Mouse (Mus musculus) heart, postnatal 0 days (tissue): ENCODE results near the gene Pcdh9. TPM values are rescaled to one million over a fixed set of nuclear protein-coding genes. Genes with fewer than 3 reads are reported as not detected.

Experiments
- ATAC-seq: fragments of 200-750 bp; cut with Nextera tagmentation; 2 replicates; pipeline ENCODE4 v1.8.0; 2017; ENCODE audit warnings: low read depth, moderate number of reproducible peaks, moderate library complexity; ENCODE audit not compliant: insufficient read depth
- DNase-seq: peaks from one replicate; pipeline ENCODE4 v3.0.0-alpha.2; 2016; ENCODE audit warnings: low spot score
- H3K27ac ChIP-seq: fragments of 300-500 bp; sonication (generic); 2 replicates; pipeline ENCODE4 v1.5.1; 2014; ENCODE audit warnings: low read depth, mild to moderate bottlenecking
- H3K27me3 ChIP-seq: fragments of 300-500 bp; sonication (generic); 2 replicates; pipeline ENCODE4 v1.6.1; 2014; ENCODE audit warnings: low read length, mixed read lengths; ENCODE audit not compliant: control insufficient read depth, insufficient read depth
- H3K36me3 ChIP-seq: fragments of 300-500 bp; sonication (generic); replicated peaks from 2 replicates; pipeline ENCODE4 v1.6.1; 2014; ENCODE audit warnings: low read length, mixed read lengths; ENCODE audit not compliant: control insufficient read depth, insufficient read depth
- H3K4me1 ChIP-seq: fragments of 300-500 bp; sonication (generic); 2 replicates; pipeline ENCODE4 v1.6.1; 2014; ENCODE audit warnings: antibody characterized with exemption; ENCODE audit not compliant: control insufficient read depth, insufficient read depth
- H3K4me2 ChIP-seq: fragments of 300-500 bp; sonication (generic); 2 replicates; pipeline ENCODE4 v1.6.1; 2014; ENCODE audit warnings: low read depth, mild to moderate bottlenecking, low read length, moderate library complexity
- H3K4me3 ChIP-seq: fragments of 300-500 bp; sonication (generic); 2 replicates; pipeline ENCODE4 v1.5.1; 2014; ENCODE audit warnings: low read depth, low read length
- H3K9ac ChIP-seq: fragments of 300-500 bp; sonication (generic); replicated peaks from 2 replicates; pipeline ENCODE4 v1.6.1; 2014; ENCODE audit warnings: low read depth, low read length, mixed read lengths
- H3K9me3 ChIP-seq: fragments of 300-500 bp; sonication (generic); replicated peaks from 2 replicates; pipeline ENCODE4 v1.6.1; 2016; ENCODE audit warnings: low read length; ENCODE audit not compliant: control insufficient read depth
- CTCF ChIP-seq: IDR thresholded peaks from 2 replicates; pipeline ENCODE4 v1.5.1; 2016; ENCODE audit warnings: antibody characterized with exemption, control low read depth, low read depth
- EP300 ChIP-seq: IDR thresholded peaks from 2 replicates; pipeline ENCODE4 v1.6.1; 2016; ENCODE audit warnings: antibody characterized with exemption, low read depth
- WGBS: fragments of 180-500 bp; shearing (Covaris S2); extraction: QIAGEN DNeasy Blood & Tissue Kit; methylation state at CpG from one replicate; pipeline ENCODE4 v1.1.7; 2014; 5-methylcytosine and 5-hydroxymethylcytosine counted together
- polyA plus RNA-seq: library from polyadenylated mRNA; unstranded; fragments of >200 nt; fragmentation: Nextera tagmentation; extraction: Ambion mirVana; gene quantifications from 2 replicates; pipeline ENCODE4 v1.2.1, GENCODE M21; 2015
- total RNA-seq: library from RNA; depleted of rRNA; stranded (reverse); fragments of >200 nt; gene quantifications from 2 replicates; pipeline ENCODE4 v1.2.3, GENCODE M21; 2014; ENCODE audit warnings: low replicate concordance

Gene Pcdh9
- total and polyA plus RNA-seq, 2 experiments from 2014 or later, result 0.88 to 2.6 TPM

DNA sequence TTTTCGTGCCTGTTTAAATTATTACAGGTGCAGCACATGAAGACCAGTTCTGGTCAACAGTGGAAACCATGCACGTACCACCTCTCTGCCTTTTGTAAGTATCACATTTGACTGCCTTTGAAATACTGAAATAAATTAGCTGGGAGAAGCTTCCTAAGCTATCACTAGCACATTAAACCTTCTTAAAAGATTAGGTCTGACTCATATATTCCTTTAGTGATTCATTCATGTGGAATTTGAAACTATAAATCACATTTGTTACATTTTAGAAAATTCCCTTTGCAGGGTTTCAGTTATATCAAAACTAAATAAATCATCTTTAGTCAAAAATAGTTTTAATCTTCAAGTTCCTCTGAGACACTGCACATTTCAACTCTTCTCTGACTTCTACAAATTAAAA lies 722.1 kb downstream of the Pcdh9 start:
- H3K27ac ChIP-seq, result no peak overlapping the region
- H3K27me3 ChIP-seq, result no peaks in the 10 kb centered on the region
- no peaks in the 10 kb centered on the region for H3K4me1 ChIP-seq
- no peak overlapping the region for H3K4me3 ChIP-seq
- ATAC-seq (no peak), DNase-seq (no peak)
- H3K4me2 ChIP-seq, result no peak overlapping the region
- 68% methylated on average over 2 of the region's 2 CpGs for WGBS
- TF ChIP-seq CTCF, result no peak
- no peak for TF ChIP-seq EP300
- H3K9ac ChIP-seq, result no peak overlapping the region
- H3K36me3 ChIP-seq, result no peaks in the 10 kb centered on the region
- H3K9me3 ChIP-seq, result no peaks in the 10 kb centered on the region

DNA sequence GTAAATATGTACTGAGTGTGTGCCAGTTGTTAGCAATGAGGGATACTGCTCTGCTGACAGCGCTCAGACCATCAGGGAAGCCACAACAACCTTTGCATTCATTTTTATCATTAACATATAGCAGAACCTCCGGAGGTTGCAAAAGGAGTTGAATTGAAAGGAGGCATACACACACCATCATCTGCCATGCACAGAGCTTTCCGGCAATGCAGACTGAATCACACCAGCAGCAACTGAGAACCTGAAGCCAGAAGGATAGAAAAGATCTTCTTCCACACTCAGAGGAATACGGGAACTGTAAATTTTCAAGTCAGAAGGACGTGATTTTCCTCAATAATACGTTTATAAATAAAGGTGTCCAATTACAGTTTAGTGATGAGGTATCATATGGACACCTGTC lies 747.1 kb downstream of the Pcdh9 start:
- Histone ChIP-seq H3K4me1 (no peaks in the 10 kb centered on the region), H3K9ac (no peak overlapping the region), H3K36me3 (no peaks in the 10 kb centered on the region), H3K4me3 (no peak overlapping the region), H3K9me3 (no peaks in the 10 kb centered on the region), H3K4me2 (no peak overlapping the region), H3K27me3 (no peaks in the 10 kb centered on the region), H3K27ac (no peak overlapping the region)
- TF ChIP-seq CTCF (no peak), EP300 (no peak)
- no peak for DNase-seq
- no peak for ATAC-seq
- 81% methylated on average over 6 of the region's 6 CpGs for WGBS

GRCm38 (mm10) chr14:93142076-93142475 lies 748.4 kb downstream of the Pcdh9 start:
- ATAC-seq (no peak), DNase-seq (no peak)
- H3K36me3 ChIP-seq, result no peaks in the 10 kb centered on the region
- 76% methylated on average over 4 of the region's 4 CpGs for WGBS
- no peaks in the 10 kb centered on the region for H3K27me3 ChIP-seq
- no peaks in the 10 kb centered on the region for H3K9me3 ChIP-seq
- H3K4me2 ChIP-seq, result no peak overlapping the region
- no peak overlapping the region for H3K27ac ChIP-seq
- no peak overlapping the region for H3K4me3 ChIP-seq
- no peak overlapping the region for H3K9ac ChIP-seq
- H3K4me1 ChIP-seq, result no peaks in the 10 kb centered on the region
- TF ChIP-seq CTCF, result no peak

DNA sequence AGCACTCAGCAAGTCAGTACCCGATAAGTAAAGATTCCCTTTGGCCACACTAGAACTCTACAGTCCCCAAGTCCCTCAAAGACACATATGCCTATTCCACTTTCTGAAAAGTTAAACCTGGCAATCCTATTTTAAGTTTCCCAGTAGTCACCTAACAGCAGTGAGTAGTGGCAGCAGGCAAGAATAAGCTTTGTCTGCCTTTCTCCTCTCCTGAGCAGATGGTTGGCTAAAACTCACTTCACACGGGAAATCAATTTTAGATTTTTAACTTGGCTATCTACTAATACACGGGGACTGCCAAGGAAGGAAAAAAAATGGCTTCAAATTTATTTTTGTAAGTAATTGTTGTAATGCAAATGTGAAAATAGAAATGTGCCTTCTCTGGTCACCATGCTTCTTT lies 763.5 kb downstream of the Pcdh9 start:
- no peaks in the 10 kb centered on the region for H3K4me1 ChIP-seq
- no peak overlapping the region for H3K27ac ChIP-seq
- no peak overlapping the region for H3K4me3 ChIP-seq
- no peak for ATAC-seq
- no peak overlapping the region for H3K9ac ChIP-seq
- no peaks in the 10 kb centered on the region for H3K27me3 ChIP-seq
- no peak for DNase-seq
- H3K9me3 ChIP-seq, result no peaks in the 10 kb centered on the region
- no peaks in the 10 kb centered on the region for H3K36me3 ChIP-seq
- no peak overlapping the region for H3K4me2 ChIP-seq
- 73% methylated on average over 3 of the region's 3 CpGs for WGBS
- TF ChIP-seq EP300, result no peak
- TF ChIP-seq CTCF, result no peak

DNA sequence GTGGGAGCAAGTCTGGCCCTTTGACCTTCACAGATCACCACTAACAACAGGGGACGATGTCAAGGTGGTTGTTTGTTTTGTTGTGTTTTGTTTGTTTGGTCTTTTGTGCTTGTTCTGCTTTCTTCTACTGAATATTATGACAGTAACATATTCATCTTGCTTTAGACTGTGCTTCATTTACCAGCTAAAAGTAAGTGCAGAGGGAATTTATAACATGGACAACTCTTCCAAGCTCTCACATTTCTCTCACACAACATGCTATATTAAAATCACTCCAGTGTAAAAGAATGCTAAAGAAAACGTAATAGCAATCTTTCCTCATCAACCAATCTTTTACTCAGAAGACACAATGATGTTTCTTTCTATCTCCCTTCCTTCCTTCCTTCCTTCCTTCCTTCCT lies 787.7 kb downstream of the Pcdh9 start:
- 62% methylated on average over 2 of the region's 2 CpGs for WGBS
- TF ChIP-seq CTCF (no peak), EP300 (no peak)
- Histone ChIP-seq H3K27ac (no peak overlapping the region), H3K27me3 (no peaks in the 10 kb centered on the region), H3K9ac (no peak overlapping the region), H3K36me3 (no peaks in the 10 kb centered on the region), H3K4me3 (no peak overlapping the region), H3K4me2 (no peak overlapping the region), H3K4me1 (no peaks in the 10 kb centered on the region), H3K9me3 (no peaks in the 10 kb centered on the region)
- no peak for DNase-seq
- no peak for ATAC-seq

DNA sequence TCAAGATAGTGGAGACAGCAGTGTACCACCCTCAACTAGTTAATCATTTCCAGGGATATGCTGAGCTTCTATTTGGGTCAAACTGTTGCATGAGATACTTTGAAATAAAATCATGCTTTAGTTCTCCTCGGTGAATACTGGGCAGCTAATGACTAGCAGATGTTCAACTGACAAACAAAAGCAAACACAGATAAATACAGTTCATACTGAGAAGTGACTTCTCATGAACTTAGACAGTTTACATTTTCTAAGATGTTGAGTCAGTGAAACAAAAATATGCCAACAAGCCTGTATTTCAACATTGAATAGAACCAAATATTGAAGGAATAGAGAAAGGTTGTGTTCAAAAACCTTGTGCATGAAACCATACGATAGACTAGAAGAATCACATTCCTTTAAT lies 795.4 kb downstream of the Pcdh9 start:
- Histone ChIP-seq H3K4me2 (no peak overlapping the region), H3K27ac (no peak overlapping the region), H3K9me3 (no peaks in the 10 kb centered on the region), H3K27me3 (no peaks in the 10 kb centered on the region), H3K4me1 (peaks cover 9% of the 10 kb centered on the region), H3K9ac (no peak overlapping the region), H3K4me3 (no peak overlapping the region), H3K36me3 (no peaks in the 10 kb centered on the region)
- no peak for TF ChIP-seq CTCF
- TF ChIP-seq EP300, result no peak
- ATAC-seq (no peak), DNase-seq (no peak)
- WGBS, result 76% methylated on average over 2 of the region's 2 CpGs
